8 mouse cellular contexts compared by ENCODE assay signal in the genomic region with DNA sequence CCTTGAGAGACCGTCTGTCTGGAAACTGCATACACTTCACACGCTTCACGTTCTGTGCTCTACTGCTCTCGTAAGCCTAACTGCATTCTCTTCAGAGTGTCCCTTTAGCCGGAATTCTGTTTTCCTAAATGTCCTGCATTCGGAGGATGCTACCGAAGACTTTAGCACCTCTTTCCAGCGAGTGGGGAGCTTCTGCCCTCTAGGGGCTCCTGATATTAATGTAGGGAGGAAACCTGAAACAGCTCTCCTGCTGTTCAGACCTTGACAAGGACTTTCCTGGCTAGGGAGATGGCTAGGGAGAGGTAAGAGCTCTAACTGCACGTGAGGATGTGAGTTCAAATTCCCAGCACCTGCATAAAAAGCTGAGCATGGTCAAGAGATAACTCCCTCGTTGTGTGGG. TPM values are rescaled to one million over a fixed set of nuclear protein-coding genes. Genes with fewer than 3 reads are reported as not detected.
DNase-seq lines count a peak whose midpoint lies in the region; ATAC-seq and TF ChIP-seq lines count a peak whose summit lies in the region.
"Had no signal": no experiment of that assay in that cellular context is flagged by ENCODE, and none has a peak within 500 bp of the region (broad histone marks: within the 10 kb centered on the region; RNA-seq: fewer than 3 reads in every experiment).

No protein-coding gene starts in this region.

- no peaks in the 10 kb centered on the region for H3K4me1 ChIP-seq in intestine, postnatal 0 days (replicated peaks; ENCODE audit: control insufficient read depth, insufficient read depth, low read length)
- no peaks in the 10 kb centered on the region for H3K4me1 ChIP-seq in intestine, embryonic 16.5 days (ENCODE audit: control insufficient read depth, insufficient read depth, low read length)
- H3K4me1 ChIP-seq: hindbrain, embryonic 15.5 days had no signal

- peaks cover 58% of the 10 kb centered on the region for H3K36me3 ChIP-seq in intestine, postnatal 0 days (ENCODE audit: control insufficient read depth, insufficient read depth)
- H3K36me3 ChIP-seq in intestine, embryonic 16.5 days (ENCODE audit: control insufficient read depth, insufficient read depth, low read length), result peaks cover 20% of the 10 kb centered on the region

- no peaks in the 10 kb centered on the region for H3K27me3 ChIP-seq in intestine, postnatal 0 days (replicated peaks; ENCODE audit: control insufficient read depth, insufficient read depth, low read length)
- no peaks in the 10 kb centered on the region for H3K27me3 ChIP-seq in intestine, embryonic 16.5 days (replicated peaks; ENCODE audit: control insufficient read depth, insufficient read depth, low read length)
- H3K27me3 ChIP-seq: hindbrain, embryonic 15.5 days had no signal

- H3K9me3 ChIP-seq in intestine, postnatal 0 days (ENCODE audit: control insufficient read depth), result no peaks in the 10 kb centered on the region
- H3K9me3 ChIP-seq in intestine, embryonic 16.5 days (ENCODE audit: control insufficient read depth, low read length), result no peaks in the 10 kb centered on the region
- H3K9me3 ChIP-seq: hindbrain, embryonic 15.5 days had no signal

- H3K4me2 ChIP-seq in intestine, postnatal 0 days (replicated peaks; ENCODE audit: low read depth), result no peak overlapping the region
- no peak overlapping the region for H3K4me2 ChIP-seq in intestine, embryonic 16.5 days (ENCODE audit: low read depth, low read length)
- H3K4me2 ChIP-seq: hindbrain, embryonic 15.5 days had no signal

- 54% methylated on average over 10 of the region's 10 CpGs for WGBS in intestine, postnatal 0 days
- 50% methylated on average over 10 of the region's 10 CpGs for WGBS in intestine, embryonic 16.5 days

- no peak overlapping the region for H3K27ac ChIP-seq in intestine, postnatal 0 days (ENCODE audit: low read depth, low read length)
- H3K27ac ChIP-seq in intestine, embryonic 16.5 days (ENCODE audit: low read length), result no peak overlapping the region
- H3K27ac ChIP-seq: hindbrain, embryonic 15.5 days had no signal

- DNase-seq in MN1 (ENCODE audit: low spot score), result peak; percentile 86
- peak; percentile 49 for DNase-seq in embryo, embryonic 10.5 days (ENCODE audit: low spot score)
- peak; percentile 69 for DNase-seq in naive thymus-derived CD4-positive, alpha-beta T cell, adult 2 months (ENCODE audit: low read depth)
- DNase-seq in urinary bladder, postnatal 14 days (ENCODE audit: low spot score), result no peak
- no peak for DNase-seq in right cerebral cortex, postnatal 10 days (ENCODE audit: low spot score in 2 of 2)

- peak; percentile 82 for TF ChIP-seq CTCF in intestine, postnatal 0 days (IDR thresholded peaks at IDR 0.05; ENCODE audit: low read depth)

- no peak overlapping the region for H3K9ac ChIP-seq in intestine, postnatal 0 days (ENCODE audit: low read depth, low read length)
- H3K9ac ChIP-seq in intestine, embryonic 16.5 days (ENCODE audit: low read depth, low read length), result no peak overlapping the region
- H3K9ac ChIP-seq: hindbrain, embryonic 15.5 days had no signal

- ATAC-seq in intestine, postnatal 0 days, result no peak
- no peak for ATAC-seq in intestine, embryonic 16.5 days

- H3K4me3 ChIP-seq in intestine, postnatal 0 days (ENCODE audit: low read depth, low read length), result no peak overlapping the region
- no peak overlapping the region for H3K4me3 ChIP-seq in intestine, embryonic 16.5 days (ENCODE audit: low read length)
- H3K4me3 ChIP-seq: hindbrain, embryonic 15.5 days had no signal

RNA-seq across cellular contexts. Expression of a gene that starts 18.6 kb away (rescaled TPM):
- 31.1 and 31.6 TPM in 2 replicates for polyA plus RNA-seq in intestine, postnatal 0 days (2015; fragmentation: Nextera tagmentation; extraction: Ambion mirVana)
- 46.6 and 51.1 TPM in 2 replicates for polyA plus RNA-seq in intestine, embryonic 16.5 days (2015; fragmentation: Nextera tagmentation; extraction: Ambion mirVana)

RNA-seq across cellular contexts. Expression of a gene that starts 28.9 kb away (rescaled TPM):
- 29.1 and 33.1 TPM in 2 replicates for polyA plus RNA-seq in intestine, postnatal 0 days (2015; fragmentation: Nextera tagmentation; extraction: Ambion mirVana)
- polyA plus RNA-seq in intestine, embryonic 16.5 days (2015; fragmentation: Nextera tagmentation; extraction: Ambion mirVana), result 43.2 and 43.3 TPM in 2 replicates

RNA-seq across cellular contexts. Expression of a gene that starts 29.1 kb away (rescaled TPM):
- 79.2 and 82.5 TPM in 2 replicates for polyA plus RNA-seq in intestine, postnatal 0 days (2015; fragmentation: Nextera tagmentation; extraction: Ambion mirVana)
- polyA plus RNA-seq in intestine, embryonic 16.5 days (2015; fragmentation: Nextera tagmentation; extraction: Ambion mirVana), result 104 TPM in 2 replicates

RNA-seq across cellular contexts. Expression of a gene that starts 39.4 kb away (rescaled TPM):
- 109 and 114 TPM in 2 replicates for polyA plus RNA-seq in intestine, postnatal 0 days (2015; fragmentation: Nextera tagmentation; extraction: Ambion mirVana)
- 207 and 242 TPM in 2 replicates for polyA plus RNA-seq in intestine, embryonic 16.5 days (2015; fragmentation: Nextera tagmentation; extraction: Ambion mirVana)

RNA-seq across cellular contexts. Expression of a gene that starts 53.5 kb away (rescaled TPM):
- polyA plus RNA-seq in intestine, postnatal 0 days (2015; fragmentation: Nextera tagmentation; extraction: Ambion mirVana), result 2,493 and 2,543 TPM in 2 replicates
- 1,841 and 1,876 TPM in 2 replicates for polyA plus RNA-seq in intestine, embryonic 16.5 days (2015; fragmentation: Nextera tagmentation; extraction: Ambion mirVana)

Comparison
In these comparisons a context has a peak if more than half of its experiments do, and no peak if none do; other contexts are left out.
1. DNase-seq: peak in MN1 (single experiment), embryo, embryonic 10.5 days (single experiment) and naive thymus-derived CD4-positive, alpha-beta T cell, adult 2 months (single experiment); none in urinary bladder, postnatal 14 days (single experiment) and right cerebral cortex, postnatal 10 days (0 of 2).